Mouse (Mus musculus): ENCODE results near the gene Bmp7.

DNA sequence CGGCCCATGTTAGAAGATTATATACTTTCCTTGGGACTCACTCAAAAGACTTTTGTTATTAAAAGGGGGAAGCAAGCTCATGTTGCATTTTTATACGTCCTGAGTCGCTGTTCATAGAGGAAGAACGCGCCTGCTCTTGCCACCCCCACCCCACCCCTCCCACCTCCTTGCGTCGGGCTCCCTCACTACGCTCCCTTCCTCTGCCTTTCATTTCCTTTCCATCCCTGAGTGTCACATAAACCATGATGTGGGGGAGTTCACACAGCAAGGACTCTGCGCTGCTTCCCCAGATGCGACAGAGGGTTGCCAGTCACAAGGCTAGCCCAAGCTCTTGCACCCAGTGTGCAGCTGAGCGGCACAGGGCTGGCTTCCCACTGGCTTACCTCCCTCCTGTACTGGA lies 88.3 kb downstream of the Bmp7 start:
- no peak for TF ChIP-seq CTCF (IDR thresholded peaks at IDR 0.05; ENCODE audit: low read depth, low read length)
- TF ChIP-seq TAL1 (conservative IDR thresholded peaks at IDR 0.05; ENCODE audit: low read depth, low read length) = no peak

Measured in G1E (cell line).